Mouse (Mus musculus) lung, embryonic 15.5 days (tissue): ENCODE results near the gene Lrmda. TPM values are rescaled to one million over a fixed set of nuclear protein-coding genes. Genes with fewer than 3 reads are reported as not detected.

ENCODE experiments used
- ATAC-seq: fragments of 200-750 bp; cut with Nextera tagmentation; 2 replicates; pipeline ENCODE4 v1.8.0; 2017; ENCODE audit warnings: moderate number of reproducible peaks, borderline replicate concordance; ENCODE audit not compliant: low FRiP score, low TSS enrichment; ENCODE audit errors: extremely low read depth
- H3K27ac ChIP-seq: fragments of 300-500 bp; sonication (generic); 2 replicates; pipeline ENCODE4 v1.5.1; 2015; ENCODE audit warnings: moderate library complexity, mild to moderate bottlenecking, inconsistent platforms
- H3K27me3 ChIP-seq: fragments of 300-500 bp; sonication (generic); 2 replicates; pipeline ENCODE4 v1.6.1; 2015; ENCODE audit warnings: inconsistent platforms
- H3K36me3 ChIP-seq: fragments of 300-500 bp; sonication (generic); 2 replicates; pipeline ENCODE4 v1.6.1; 2015; ENCODE audit warnings: inconsistent platforms
- H3K4me1 ChIP-seq: fragments of 300-500 bp; sonication (generic); 2 replicates; pipeline ENCODE4 v1.6.1; 2015; ENCODE audit warnings: inconsistent platforms
- H3K4me2 ChIP-seq: fragments of 300-500 bp; sonication (generic); 2 replicates; pipeline ENCODE4 v1.6.1; 2015; ENCODE audit warnings: inconsistent platforms, mild to moderate bottlenecking, moderate library complexity
- H3K4me3 ChIP-seq: fragments of 300-500 bp; sonication (generic); 2 replicates; pipeline ENCODE4 v1.5.1; 2015; ENCODE audit warnings: mild to moderate bottlenecking, inconsistent platforms
- H3K9ac ChIP-seq: fragments of 300-500 bp; sonication (generic); 2 replicates; pipeline ENCODE4 v1.6.1; 2015; ENCODE audit warnings: inconsistent platforms
- H3K9me3 ChIP-seq: fragments of 300-500 bp; sonication (generic); 2 replicates; pipeline ENCODE4 v1.6.1; 2016; ENCODE audit warnings: inconsistent platforms
- WGBS: fragments of 180-500 bp; shearing (Covaris S2); methylation state at CpG from one replicate; pipeline ENCODE4 v1.1.7; 2015; 5-methylcytosine and 5-hydroxymethylcytosine counted together
- polyA plus RNA-seq: library from polyadenylated mRNA; unstranded; fragments of >200 nt; fragmentation: Nextera tagmentation; extraction: Ambion mirVana; gene quantifications from 2 replicates; pipeline ENCODE4 v1.2.1, GENCODE M21; 2015

The Lrmda gene
- polyA plus RNA-seq, 1 experiment from 2014 or later: 0.39 TPM

- Histone ChIP-seq H3K9me3 (no peaks in the 10 kb centered on the region), H3K36me3 (no peaks in the 10 kb centered on the region), H3K4me2 (no peak overlapping the region), H3K4me1 (no peaks in the 10 kb centered on the region), H3K27me3 (no peaks in the 10 kb centered on the region), H3K4me3 (no peak overlapping the region), H3K9ac (no peak overlapping the region), H3K27ac (no peak overlapping the region)
- WGBS: 55% methylated on average over 2 of the region's 2 CpGs
- no peak for ATAC-seq
Observed at GRCm38 (mm10) chr14:22179761-22180160, 160.2 kb downstream of the Lrmda start.

GRCm38 (mm10) chr14:22181508-22181907, 162.0 kb downstream of the Lrmda start:
- Histone ChIP-seq H3K27ac (no peak overlapping the region), H3K9me3 (no peaks in the 10 kb centered on the region), H3K27me3 (no peaks in the 10 kb centered on the region), H3K4me1 (no peaks in the 10 kb centered on the region), H3K9ac (no peak overlapping the region), H3K36me3 (no peaks in the 10 kb centered on the region), H3K4me2 (no peak overlapping the region), H3K4me3 (no peak overlapping the region)
- WGBS: 92% methylated on average over 5 of the region's 6 CpGs
- no peak for ATAC-seq

GRCm38 (mm10) chr14:22183195-22183594, 163.7 kb downstream of the Lrmda start:
- no peak overlapping the region for H3K4me2 ChIP-seq
- no peaks in the 10 kb centered on the region for H3K27me3 ChIP-seq
- no peak for ATAC-seq
- no peak overlapping the region for H3K27ac ChIP-seq
- H3K9me3 ChIP-seq: no peaks in the 10 kb centered on the region
- H3K4me1 ChIP-seq: no peaks in the 10 kb centered on the region
- no peak overlapping the region for H3K4me3 ChIP-seq
- H3K36me3 ChIP-seq: no peaks in the 10 kb centered on the region
- H3K9ac ChIP-seq: no peak overlapping the region
- 55% methylated on average over 3 of the region's 3 CpGs for WGBS

GRCm38 (mm10) chr14:22185452-22185851, 165.9 kb downstream of the Lrmda start:
- Histone ChIP-seq H3K9ac (no peak overlapping the region), H3K4me3 (no peak overlapping the region), H3K27me3 (peaks cover 5% of the 10 kb centered on the region; the same call in 1 of the 2 replicates), H3K36me3 (no peaks in the 10 kb centered on the region), H3K4me2 (no peak overlapping the region), H3K27ac (no peak overlapping the region), H3K9me3 (no peaks in the 10 kb centered on the region), H3K4me1 (no peaks in the 10 kb centered on the region)
- ATAC-seq: no peak
- 61% methylated on average over 4 of the region's 4 CpGs for WGBS

GRCm38 (mm10) chr14:22190111-22190510, 170.6 kb downstream of the Lrmda start:
- Histone ChIP-seq H3K36me3 (no peaks in the 10 kb centered on the region), H3K9me3 (no peaks in the 10 kb centered on the region), H3K4me3 (no peak overlapping the region), H3K27me3 (peaks cover 32% of the 10 kb centered on the region), H3K4me1 (no peaks in the 10 kb centered on the region), H3K27ac (no peak overlapping the region), H3K9ac (no peak overlapping the region), H3K4me2 (no peak overlapping the region)
- no peak for ATAC-seq
- WGBS: 41% methylated on average over 6 of the region's 6 CpGs

- Histone ChIP-seq H3K9me3 (no peaks in the 10 kb centered on the region), H3K4me2 (no peak overlapping the region), H3K27ac (no peak overlapping the region), H3K27me3 (peaks cover 36% of the 10 kb centered on the region), H3K36me3 (no peaks in the 10 kb centered on the region), H3K4me3 (no peak overlapping the region), H3K9ac (no peak overlapping the region), H3K4me1 (no peaks in the 10 kb centered on the region)
- ATAC-seq: no peak
- 50% methylated on average over 9 of the region's 9 CpGs for WGBS
Observed at GRCm38 (mm10) chr14:22192185-22192584, 172.7 kb downstream of the Lrmda start.

- no peak overlapping the region for H3K27ac ChIP-seq
- no peak overlapping the region for H3K9ac ChIP-seq
- ATAC-seq: no peak
- no peak overlapping the region for H3K4me2 ChIP-seq
- 23% methylated on average over 11 of the region's 11 CpGs for WGBS
- H3K27me3 ChIP-seq: peaks cover 14% of the 10 kb centered on the region; the same call in 1 of the 2 replicates
- H3K36me3 ChIP-seq: no peaks in the 10 kb centered on the region
- H3K4me3 ChIP-seq: no peak overlapping the region
- no peaks in the 10 kb centered on the region for H3K9me3 ChIP-seq
- H3K4me1 ChIP-seq: peaks cover 9% of the 10 kb centered on the region; the same call in 1 of the 2 replicates
Observed at GRCm38 (mm10) chr14:22198021-22198420, 178.5 kb downstream of the Lrmda start.

- Histone ChIP-seq H3K27me3 (peaks cover 7% of the 10 kb centered on the region; the same call in 1 of the 2 replicates), H3K27ac (no peak overlapping the region), H3K9ac (no peak overlapping the region), H3K36me3 (no peaks in the 10 kb centered on the region), H3K4me2 (no peak overlapping the region), H3K9me3 (no peaks in the 10 kb centered on the region), H3K4me3 (no peak overlapping the region), H3K4me1 (peaks cover 9% of the 10 kb centered on the region; the same call in 1 of the 2 replicates)
- ATAC-seq: peak; percentile 84
- whole genome bisulfite sequencing: 39% methylated on average over 12 of the region's 12 CpGs
Observed at GRCm38 (mm10) chr14:22198641-22199425, 179.3 kb downstream of the Lrmda start.

- H3K4me3 ChIP-seq: no peak overlapping the region
- H3K27ac ChIP-seq: no peak overlapping the region
- H3K27me3 ChIP-seq: peaks cover 13% of the 10 kb centered on the region; the same call in 1 of the 2 replicates
- no peak overlapping the region for H3K9ac ChIP-seq
- H3K36me3 ChIP-seq: no peaks in the 10 kb centered on the region
- H3K4me1 ChIP-seq: peaks cover 9% of the 10 kb centered on the region; the same call in 1 of the 2 replicates
- no peaks in the 10 kb centered on the region for H3K9me3 ChIP-seq
- H3K4me2 ChIP-seq: no peak overlapping the region
- 53% methylated on average over 2 of the region's 2 CpGs for WGBS
- no peak for ATAC-seq
Observed at GRCm38 (mm10) chr14:22201667-22202066, 182.2 kb downstream of the Lrmda start.

GRCm38 (mm10) chr14:22210601-22211000, 191.1 kb downstream of the Lrmda start:
- Histone ChIP-seq H3K27ac (no peak overlapping the region), H3K27me3 (peaks cover 47% of the 10 kb centered on the region), H3K36me3 (no peaks in the 10 kb centered on the region), H3K4me3 (no peak overlapping the region), H3K4me2 (no peak overlapping the region), H3K9ac (no peak overlapping the region), H3K9me3 (no peaks in the 10 kb centered on the region), H3K4me1 (peaks cover 7% of the 10 kb centered on the region)
- WGBS: 88% methylated on average over 1 of the region's 1 CpGs
- no peak for ATAC-seq

- Histone ChIP-seq H3K4me1 (peaks cover 26% of the 10 kb centered on the region), H3K36me3 (no peaks in the 10 kb centered on the region), H3K27me3 (no peaks in the 10 kb centered on the region; the same call in 1 of the 2 replicates), H3K9me3 (no peaks in the 10 kb centered on the region), H3K4me2 (no peak overlapping the region), H3K4me3 (no peak overlapping the region), H3K27ac (no peak overlapping the region), H3K9ac (no peak overlapping the region)
- WGBS: 76% methylated on average over 4 of the region's 4 CpGs
- ATAC-seq: no peak
Observed at GRCm38 (mm10) chr14:22218183-22218582, 198.7 kb downstream of the Lrmda start.

- H3K4me2 ChIP-seq: no peak overlapping the region
- H3K36me3 ChIP-seq: no peaks in the 10 kb centered on the region
- no peaks in the 10 kb centered on the region for H3K9me3 ChIP-seq
- H3K27me3 ChIP-seq: peaks cover 8% of the 10 kb centered on the region; the same call in 1 of the 2 replicates
- H3K4me3 ChIP-seq: no peak overlapping the region
- ATAC-seq: peak; percentile 57; the same call in 1 of the 2 replicates
- peaks cover 16% of the 10 kb centered on the region for H3K4me1 ChIP-seq
- no peak overlapping the region for H3K27ac ChIP-seq
- no peak overlapping the region for H3K9ac ChIP-seq
- 29% methylated on average over 1 of the region's 1 CpGs for WGBS
Observed at GRCm38 (mm10) chr14:22222038-22222437, 202.5 kb downstream of the Lrmda start.
